9 mouse cellular contexts compared by ENCODE assay signal in genomic region chr11:23846016-23846815, GRCm38 (mm10). TPM values are rescaled to one million over a fixed set of nuclear protein-coding genes. Genes with fewer than 3 reads are reported as not detected.
DNase-seq lines count a peak whose midpoint lies in the region; ATAC-seq lines count a peak whose summit lies in the region.
"Had no signal": no experiment of that assay in that cellular context is flagged by ENCODE, and none has a peak within 500 bp of the region (broad histone marks: within the 10 kb centered on the region; RNA-seq: fewer than 3 reads in every experiment).

No protein-coding gene starts in this region.

- H3K27me3 ChIP-seq in forebrain, embryonic 13.5 days: no peaks in the 10 kb centered on the region
- no peaks in the 10 kb centered on the region for H3K27me3 ChIP-seq in hindbrain, embryonic 13.5 days

- H3K4me1 ChIP-seq in forebrain, embryonic 13.5 days: no peaks in the 10 kb centered on the region
- H3K4me1 ChIP-seq in hindbrain, embryonic 13.5 days (replicated peaks): no peaks in the 10 kb centered on the region

- ATAC-seq in forebrain, embryonic 13.5 days: no peak
- ATAC-seq in hindbrain, embryonic 13.5 days (ENCODE audit: low FRiP score): no peak

- WGBS in forebrain, embryonic 13.5 days: 72% methylated on average over 22 of the region's 22 CpGs
- 70% methylated on average over 22 of the region's 22 CpGs for WGBS in hindbrain, embryonic 13.5 days

- H3K9me3 ChIP-seq in forebrain, embryonic 13.5 days (replicated peaks): no peaks in the 10 kb centered on the region
- no peaks in the 10 kb centered on the region for H3K9me3 ChIP-seq in hindbrain, embryonic 13.5 days

- no peak overlapping the region for H3K27ac ChIP-seq in forebrain, embryonic 13.5 days
- H3K27ac ChIP-seq in hindbrain, embryonic 13.5 days: no peak overlapping the region

- DNase-seq in heart, adult 11 months: peak; percentile 96
- DNase-seq in heart, postnatal 14 days: no peak
- peak; percentile 27 for DNase-seq in Muller cell, postnatal 12 days (ENCODE audit: inconsistent ontology term)
- DNase-seq in induced T-regulatory cell, adult 2 months (ENCODE audit: low read depth): peak; percentile 84
- DNase-seq in retina, embryonic 14.5 days (ENCODE audit: low spot score): peak; percentile 42
- no peak for DNase-seq in cerebellum, postnatal 10 days
- DNase-seq: cerebellum, adult 11 months had no signal

- no peak overlapping the region for H3K4me2 ChIP-seq in forebrain, embryonic 13.5 days
- H3K4me2 ChIP-seq in hindbrain, embryonic 13.5 days: no peak overlapping the region

- intact Hi-C loops in heart, postnatal 14 days (cut with DNase I): no loop called here

- no peaks in the 10 kb centered on the region for H3K36me3 ChIP-seq in forebrain, embryonic 13.5 days (ENCODE audit: poor library complexity, severe bottlenecking)
- H3K36me3 ChIP-seq in hindbrain, embryonic 13.5 days: no peaks in the 10 kb centered on the region

- no peak overlapping the region for H3K4me3 ChIP-seq in forebrain, embryonic 13.5 days
- H3K4me3 ChIP-seq in hindbrain, embryonic 13.5 days: no peak overlapping the region

- no peak overlapping the region for H3K9ac ChIP-seq in forebrain, embryonic 13.5 days
- H3K9ac ChIP-seq in hindbrain, embryonic 13.5 days: no peak overlapping the region

RNA-seq across cellular contexts. Expression of gene Papolg, which starts 48.8 kb away (rescaled TPM):
- 1 to 10 TPM; 8.1 to 8.2 TPM for total RNA-seq in heart, postnatal 14 days (2021)
- polyA plus RNA-seq in forebrain, embryonic 13.5 days (2015; fragmentation: Nextera tagmentation; extraction: Ambion mirVana): 27.4 and 28.0 TPM in 2 replicates
- 23.6 and 24.6 TPM in 2 replicates for polyA plus RNA-seq in hindbrain, embryonic 13.5 days (2015; fragmentation: Nextera tagmentation; extraction: Ambion mirVana)

Comparison
In these comparisons a context has a peak if more than half of its experiments do, and no peak if none do; other contexts are left out.
1. DNase-seq: peak in heart, adult 11 months (single experiment), Muller cell, postnatal 12 days (single experiment), induced T-regulatory cell, adult 2 months (single experiment) and retina, embryonic 14.5 days (single experiment); none in heart, postnatal 14 days (0 of 2) and cerebellum, postnatal 10 days (0 of 2).